Mouse (Mus musculus): Measurements from ENCODE around the gene Fat1.
"Not testable (repeated sequence)": the region's sequence is repeated elsewhere in the genome, so short reads cannot be mapped to it uniquely, and the experiment has no call there.

The Fat1 gene

DNA sequence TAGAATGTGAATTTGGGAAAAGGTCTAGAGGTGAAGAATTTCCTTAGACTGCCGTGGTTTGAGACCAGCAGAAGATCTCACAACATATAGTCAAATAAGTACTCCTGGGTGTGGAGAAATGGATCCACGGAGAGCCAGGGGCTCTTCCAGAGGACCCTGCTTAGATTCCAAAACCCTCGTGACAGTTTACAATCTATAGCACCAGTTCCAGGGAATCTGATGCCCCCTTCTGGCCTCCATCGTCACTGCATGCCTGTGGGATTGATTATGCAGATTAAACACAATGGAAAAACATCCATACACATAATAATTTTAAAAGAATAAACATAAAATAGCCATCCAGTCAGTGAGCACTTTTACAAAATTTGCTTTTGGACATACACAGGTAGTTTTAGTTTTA lies 75.4 kb downstream of the Fat1 start:
- DNase-seq = no peak

DNA sequence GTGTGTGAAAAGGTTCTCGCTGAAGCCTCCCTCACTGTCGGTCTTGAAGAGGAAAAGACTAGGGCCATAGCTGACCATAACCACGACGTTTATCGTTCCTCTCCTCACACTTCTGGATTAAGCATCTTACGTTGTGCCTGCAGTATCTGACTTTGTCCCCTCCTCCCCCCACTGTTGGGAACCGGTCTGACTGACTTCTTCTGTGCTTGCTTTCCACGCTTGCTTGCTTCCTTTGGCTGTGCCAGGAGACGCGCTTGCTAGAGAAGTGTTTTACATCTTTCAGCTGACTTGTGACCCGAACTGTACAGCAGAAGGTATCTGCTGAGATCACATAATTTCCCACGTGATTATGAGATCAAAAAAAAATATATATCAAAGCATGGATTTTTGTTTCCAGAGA lies 76.5 kb downstream of the Fat1 start:
- no peak for DNase-seq

DNA sequence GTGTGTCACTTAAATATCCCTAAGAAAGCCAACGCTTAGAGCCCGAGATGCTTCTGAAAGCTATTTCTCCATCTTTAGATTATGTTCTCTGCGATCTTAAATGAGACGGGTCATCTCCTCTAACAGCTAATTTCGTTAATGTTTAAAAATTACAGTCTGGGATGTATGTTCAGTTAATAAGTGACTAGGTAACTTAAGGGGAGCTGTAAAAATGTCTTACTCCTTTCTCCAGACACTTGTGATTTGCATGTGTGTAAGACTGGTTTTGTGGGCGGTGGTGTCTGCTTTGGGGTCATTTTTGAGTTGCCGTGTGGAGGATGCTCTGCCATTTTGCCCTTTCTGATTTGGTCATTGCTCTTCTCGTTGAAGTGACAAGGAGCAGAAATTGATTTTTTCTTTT lies 78.6 kb downstream of the Fat1 start:
- DNase-seq = no peak

DNA sequence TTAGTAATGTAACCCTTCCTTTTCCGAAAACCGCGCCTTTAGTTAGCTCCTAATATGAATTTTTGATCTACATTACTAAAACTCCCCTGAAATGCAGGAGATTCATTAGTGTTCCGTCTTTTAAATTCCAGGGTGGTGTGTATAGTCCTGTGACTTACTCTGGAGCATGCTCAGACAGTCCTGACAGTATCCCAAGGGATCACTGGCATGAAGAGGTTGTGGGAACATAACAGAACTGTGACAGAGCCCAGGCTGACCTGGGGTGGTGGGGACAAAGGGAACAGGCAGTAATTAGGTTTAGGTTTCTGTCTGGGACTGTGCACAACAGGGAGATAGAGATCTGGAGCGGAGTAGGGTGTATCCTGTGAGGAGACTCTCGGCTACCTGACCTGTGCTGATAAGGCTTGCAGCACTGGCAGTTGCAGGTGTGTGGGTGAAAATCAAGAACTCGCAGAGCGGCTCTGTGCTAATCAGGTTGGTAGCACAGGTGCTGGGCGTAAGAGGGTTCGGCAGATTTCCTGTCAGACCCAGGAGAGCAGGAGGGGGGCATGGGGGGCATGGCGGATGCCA lies 79.3 kb downstream of the Fat1 start:
- no peak for DNase-seq

- DNase-seq = no peak
These were observed 80.6 kb downstream of the Fat1 start for GRCm38 (mm10) chr8:45015876-45016275.

DNA sequence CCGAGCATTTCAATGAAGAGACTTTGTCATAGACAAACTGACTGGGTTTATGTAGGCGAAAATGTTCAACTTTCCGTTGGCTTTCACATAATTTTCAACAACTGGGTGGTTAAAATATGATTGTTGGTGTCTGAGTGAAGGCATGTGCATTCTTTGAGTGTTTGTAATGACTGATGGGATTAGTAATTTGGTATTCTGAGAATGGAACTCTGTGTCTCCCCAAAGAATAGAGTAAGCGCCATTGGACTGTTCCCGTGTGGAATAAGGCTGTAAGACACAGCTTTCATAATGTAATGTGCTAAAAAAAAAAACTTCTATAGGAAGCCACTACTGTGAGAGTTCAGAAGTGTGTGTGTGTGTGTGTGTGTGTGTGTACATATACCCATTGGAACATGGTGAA lies 84.0 kb downstream of the Fat1 start:
- no peak for DNase-seq

DNA sequence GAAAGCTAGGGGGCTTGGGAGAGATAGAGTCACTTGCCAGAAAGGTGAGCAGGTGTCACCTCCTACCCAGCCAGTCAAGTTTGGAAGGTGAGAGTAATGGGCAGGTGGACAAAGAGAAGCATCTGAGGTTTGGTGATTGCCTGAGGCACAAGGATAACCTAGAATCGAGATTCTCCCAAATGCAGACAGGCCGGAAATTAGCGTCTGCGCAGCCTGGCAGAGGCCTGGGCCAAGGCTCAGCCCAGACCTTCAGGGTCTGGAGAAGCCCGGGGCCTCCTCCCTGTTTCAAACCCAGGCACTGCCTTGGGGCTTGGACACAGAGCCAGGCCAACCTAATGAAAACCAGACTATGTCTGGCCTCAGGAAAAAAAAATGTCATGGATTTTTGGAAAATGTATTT lies 85.9 kb downstream of the Fat1 start:
- DNase-seq = peak; percentile 66

- DNase-seq = peak; percentile 84
These were observed 86.8 kb downstream of the Fat1 start for GRCm38 (mm10) chr8:45021911-45022665.

GRCm38 (mm10) chr8:45028081-45028497 lies 92.8 kb downstream of the Fat1 start:
- DNase-seq = peak; percentile 33

DNA sequence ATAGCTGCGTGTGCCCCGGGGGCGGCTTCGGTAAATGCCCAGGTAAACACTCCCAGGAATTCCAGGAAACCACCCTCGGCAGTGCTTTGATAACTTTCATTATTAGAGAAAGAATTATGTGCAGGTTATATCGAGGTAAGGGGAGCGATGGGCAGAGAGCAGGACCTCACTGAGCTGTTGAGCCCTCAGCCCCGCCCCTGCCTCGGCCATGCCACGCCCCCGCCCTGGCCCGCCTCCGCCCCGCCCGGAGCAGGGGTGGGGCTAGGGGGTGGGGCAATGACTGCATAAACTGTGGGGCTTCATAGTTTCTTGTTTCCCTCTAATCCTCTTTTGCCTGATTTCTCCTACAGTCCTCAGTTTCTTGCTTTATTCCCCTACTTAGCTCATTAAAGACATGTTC lies 103.1 kb downstream of the Fat1 start:
- no peak for DNase-seq

- no peak for DNase-seq
These were observed 108.9 kb downstream of the Fat1 start for GRCm38 (mm10) chr8:45044160-45044559.

DNA sequence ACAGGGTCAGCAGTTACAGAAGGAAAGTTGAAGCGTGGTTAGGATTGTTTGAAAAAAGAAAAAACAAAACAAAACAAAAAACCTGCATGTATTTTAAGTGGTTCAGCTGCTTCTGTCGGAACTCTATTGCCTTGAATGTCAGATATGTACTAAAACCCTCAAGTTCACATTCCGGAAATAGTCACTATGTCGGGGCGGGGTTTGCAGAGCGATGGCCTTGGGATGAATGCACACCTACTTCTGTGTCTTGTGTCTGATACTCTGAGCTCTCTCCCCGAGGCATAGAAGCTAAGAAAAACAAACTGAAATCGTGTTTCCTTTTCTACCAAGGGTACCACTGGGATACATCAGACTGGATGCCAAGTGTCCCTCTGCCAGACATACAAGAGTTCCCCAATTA lies 115.2 kb downstream of the Fat1 start:
- no peak for DNase-seq

DNA sequence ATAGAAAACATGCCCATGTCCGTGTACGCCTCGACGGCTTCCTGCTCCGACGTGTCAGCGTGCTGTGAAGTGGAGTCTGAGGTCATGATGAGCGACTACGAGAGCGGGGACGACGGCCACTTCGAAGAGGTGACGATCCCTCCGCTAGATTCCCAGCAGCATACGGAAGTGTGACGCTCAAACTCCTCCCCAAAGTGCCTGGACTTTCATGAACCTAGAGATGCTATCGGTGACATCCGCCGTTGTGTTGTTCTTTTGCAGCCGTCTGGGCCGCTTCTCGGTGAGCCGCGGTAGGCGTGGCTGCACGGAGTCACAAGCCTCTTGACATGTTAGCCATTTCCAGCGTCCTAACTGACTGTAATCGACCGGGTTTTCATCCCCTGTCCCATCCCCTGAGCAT lies 116.0 kb downstream of the Fat1 start:
- no peak for DNase-seq

DNA sequence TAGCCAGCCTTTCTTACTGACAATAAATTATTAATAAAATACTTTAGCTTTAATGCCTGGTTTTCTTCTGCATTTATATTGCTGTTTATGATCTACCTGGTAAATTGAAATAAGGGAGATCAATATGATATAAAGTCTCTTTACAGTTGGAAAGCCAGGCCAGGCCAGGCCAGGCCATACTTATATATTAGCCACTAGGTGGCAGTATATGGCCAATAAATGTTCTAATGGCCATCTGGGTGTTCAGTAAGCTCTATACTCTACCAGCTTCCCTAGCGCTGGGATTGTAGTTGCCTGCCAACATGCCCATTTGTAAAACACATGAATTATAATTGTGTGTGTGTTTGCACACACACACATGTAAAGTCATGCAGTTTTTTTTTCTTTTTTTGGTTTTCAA lies 117.0 kb downstream of the Fat1 start:
- DNase-seq = no peak

- no peak for DNase-seq
These were observed 117.4 kb downstream of the Fat1 start for GRCm38 (mm10) chr8:45052618-45053017.

DNA sequence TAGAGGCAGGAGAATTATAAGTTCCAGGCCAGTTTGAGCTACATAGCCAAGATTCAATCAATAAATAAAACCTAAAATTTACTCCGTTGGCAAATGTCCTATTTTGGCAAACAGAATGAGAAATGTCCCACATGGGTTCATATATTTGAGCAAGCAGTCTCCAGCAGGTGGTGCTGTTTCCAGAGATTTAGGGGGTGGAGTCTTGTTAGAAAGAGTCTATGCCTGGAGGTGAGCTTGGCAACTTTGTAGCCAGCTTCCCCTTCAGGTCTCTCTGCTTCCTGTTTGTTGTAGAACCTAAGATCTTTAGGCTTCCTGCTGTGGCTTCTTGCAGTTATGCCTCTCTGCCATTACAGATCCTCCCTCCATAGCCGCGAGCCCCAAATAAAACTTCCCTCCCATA lies 120.3 kb downstream of the Fat1 start:
- DNase-seq = no peak

DNA sequence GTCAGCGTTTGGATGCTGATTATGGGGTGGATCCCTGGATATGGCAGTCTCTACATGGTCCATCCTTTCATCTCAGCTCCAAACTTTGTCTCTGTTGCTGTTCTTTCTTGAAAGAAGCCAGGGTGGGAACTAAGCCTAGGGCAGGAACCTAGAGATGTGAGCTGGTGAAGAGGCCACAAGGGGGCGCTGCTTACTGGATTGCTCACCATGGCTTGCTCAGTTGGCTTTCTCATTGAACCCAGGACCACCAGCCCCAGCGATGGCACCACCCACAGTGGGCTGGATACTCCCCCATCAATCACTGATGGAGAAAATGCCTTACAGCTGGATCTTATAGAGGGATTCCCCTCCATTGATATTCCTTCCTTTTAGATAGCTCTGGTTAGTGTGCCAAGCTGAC lies 121.6 kb downstream of the Fat1 start:
- DNase-seq = no peak

DNA sequence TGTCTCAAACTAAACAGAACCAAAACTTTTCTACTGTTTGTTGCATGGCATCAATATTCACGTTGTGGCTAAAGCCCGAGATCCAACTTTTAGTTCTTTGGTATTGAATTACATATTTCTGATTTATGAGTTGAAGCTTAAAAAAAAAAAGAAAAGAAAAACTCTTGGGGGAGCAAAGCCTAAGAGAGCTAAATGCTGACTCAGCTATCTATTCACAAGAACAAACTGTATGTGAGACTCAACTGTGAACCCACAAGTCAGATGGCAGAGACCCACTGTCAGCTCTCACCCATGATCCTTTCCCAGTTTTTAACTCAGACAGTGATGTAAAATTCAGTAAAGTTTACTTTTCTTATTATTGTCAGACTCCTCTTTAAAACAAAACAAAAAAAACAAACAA lies 124.8 kb downstream of the Fat1 start:
- DNase-seq = no peak

- DNase-seq = no peak
These were observed 127.1 kb downstream of the Fat1 start for GRCm38 (mm10) chr8:45062311-45062710.

GRCm38 (mm10) chr8:45062982-45063924 lies 128.0 kb downstream of the Fat1 start:
- DNase-seq = no peak

DNA sequence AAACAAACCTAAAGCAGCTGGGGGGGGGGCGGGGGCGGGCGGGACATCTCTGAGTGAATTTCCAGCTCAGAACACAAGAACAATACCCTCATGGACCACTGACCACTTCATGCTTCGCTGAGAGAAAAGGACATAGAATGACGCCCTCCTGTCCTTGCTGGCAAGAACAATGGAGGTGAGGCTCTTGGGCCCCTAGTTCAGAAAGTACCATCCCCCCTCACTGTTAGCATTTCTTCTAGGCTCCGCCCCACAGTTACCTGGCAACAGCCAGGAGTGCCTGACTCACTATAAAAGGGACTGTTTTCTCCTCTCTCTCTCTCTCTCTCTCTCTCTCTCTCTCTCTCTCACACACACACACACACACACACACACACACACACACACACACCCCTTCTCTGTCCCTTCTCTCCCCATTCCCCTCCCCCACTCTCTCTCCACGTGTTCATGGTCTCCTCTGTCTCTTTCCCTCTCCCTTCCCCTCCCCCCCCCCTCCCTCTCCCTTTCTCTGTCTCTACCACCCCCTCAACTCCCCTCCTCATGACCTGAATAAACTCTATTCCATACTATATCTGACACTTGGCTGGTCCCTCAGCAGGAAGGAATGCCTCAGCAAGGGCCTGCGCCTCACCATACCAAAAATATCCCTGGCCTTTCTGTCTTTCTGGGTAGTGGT lies 129.1 kb downstream of the Fat1 start:
- no peak for DNase-seq

DNA sequence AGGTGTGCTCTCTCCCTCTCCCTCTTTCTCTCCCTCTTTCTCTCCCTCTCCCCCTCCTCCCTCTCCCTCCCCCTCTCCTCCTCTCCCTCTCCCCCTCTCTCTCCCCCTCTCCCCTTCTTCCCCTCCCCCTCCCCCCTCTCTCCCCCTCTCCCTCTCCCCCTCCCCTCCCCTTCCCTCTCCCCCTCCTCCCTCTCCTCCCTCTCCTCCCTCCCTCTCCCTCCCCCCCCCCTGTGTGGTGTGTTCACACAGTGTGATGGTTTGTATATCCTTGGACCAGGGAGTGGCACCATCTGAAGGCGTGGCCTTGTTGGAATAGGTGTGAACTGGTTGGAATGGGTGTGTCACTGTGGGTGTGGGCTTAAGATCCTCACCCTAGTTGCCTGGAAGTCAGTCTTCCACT lies 130.1 kb downstream of the Fat1 start:
- DNase-seq = not testable (repeated sequence)

DNA sequence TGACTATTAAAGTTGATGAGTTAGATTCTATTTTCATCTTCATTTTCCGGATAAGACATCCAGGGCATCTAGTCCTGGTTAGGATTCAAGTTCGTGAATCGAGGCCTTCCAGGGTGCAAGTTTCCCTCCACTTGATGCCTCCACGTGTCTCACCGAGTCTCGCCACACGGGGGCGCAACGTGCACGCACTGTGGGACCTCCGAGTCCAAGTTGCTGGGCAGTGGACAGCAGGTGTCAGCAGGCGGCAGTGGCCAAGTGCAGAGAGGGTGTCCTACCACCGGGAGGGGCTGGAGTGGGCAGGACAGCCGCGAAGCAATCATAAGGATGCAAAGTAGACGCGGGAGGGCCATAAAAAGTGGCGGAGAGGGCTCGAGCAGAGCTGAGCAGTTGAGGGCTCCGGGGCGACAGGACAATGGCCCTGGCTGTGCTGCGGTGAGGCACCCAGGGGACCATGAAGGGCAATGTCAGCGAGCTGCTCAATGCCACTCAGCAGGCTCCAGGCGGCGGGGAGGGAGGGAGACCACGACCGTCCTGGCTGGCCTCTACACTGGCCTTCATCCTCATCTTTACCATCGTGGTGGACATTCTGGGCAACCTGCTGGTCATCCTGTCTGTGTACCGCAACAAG lies 133.6 kb downstream of the Fat1 start, which contains the start of gene Mtnr1a:
Gene Mtnr1a (plus strand): TSS at position 379 of the 628 bp plus-strand sequence.
- DNase-seq = peak; percentile 79
